In the genomic region with DNA sequence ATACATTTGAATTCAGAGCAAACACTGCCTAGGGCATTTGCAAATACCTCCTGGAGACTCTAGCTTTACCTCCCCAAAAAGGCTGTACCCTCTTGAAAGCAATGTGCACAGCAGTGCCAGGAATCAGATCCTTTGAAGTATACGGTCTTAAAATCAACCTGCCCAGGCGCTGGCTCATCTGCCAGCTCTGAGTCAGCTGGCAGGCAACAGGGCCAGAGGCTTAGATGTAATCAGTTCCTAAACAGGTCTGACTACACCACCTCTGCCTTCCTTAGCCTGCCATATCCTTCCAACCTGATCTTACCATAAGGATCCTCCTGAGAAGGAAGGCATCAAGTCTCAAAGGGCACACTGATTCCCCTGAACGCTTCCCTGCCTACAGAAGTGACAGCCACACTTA, we compare ENCODE assay signal across 19 mouse cellular contexts. TPM values are rescaled to one million over a fixed set of nuclear protein-coding genes. Genes with fewer than 3 reads are reported as not detected.
DNase-seq lines count a peak whose midpoint lies in the region; ATAC-seq and TF ChIP-seq lines count a peak whose summit lies in the region.
"Had no signal": no experiment of that assay in that cellular context is flagged by ENCODE, and none has a peak within 500 bp of the region (broad histone marks: within the 10 kb centered on the region; RNA-seq: fewer than 3 reads in every experiment).

No protein-coding gene starts in this region.

- WGBS in intestine, embryonic 16.5 days = 25% methylated on average over 3 of the region's 3 CpGs
- 31% methylated on average over 3 of the region's 3 CpGs for WGBS in intestine, postnatal 0 days
- 43% methylated on average over 3 of the region's 3 CpGs for WGBS in thymus, adult 2 months

- no peaks in the 10 kb centered on the region for H3K36me3 ChIP-seq in intestine, embryonic 16.5 days (ENCODE audit: control insufficient read depth, insufficient read depth, low read length)
- no peaks in the 10 kb centered on the region for H3K36me3 ChIP-seq in intestine, postnatal 0 days (ENCODE audit: control insufficient read depth, insufficient read depth)
- no peaks in the 10 kb centered on the region for H3K36me3 ChIP-seq in thymus, adult 2 months (ENCODE audit: control insufficient read depth, insufficient read depth, low read length)
- H3K36me3 ChIP-seq: heart, embryonic 13.5 days; liver, embryonic 13.5 days had no signal

- DNase-seq in adrenal gland, adult 2 months = peak; percentile 68
- no peak for DNase-seq in adrenal gland, adult 18-20 months (ENCODE audit: low spot score in 2 of 2)
- DNase-seq in thymus, postnatal 14 days = peak; percentile 34
- no peak for DNase-seq in thymus, adult 2 months
- DNase-seq in urinary bladder, postnatal 36 days (ENCODE audit: low spot score in 2 of 2) = peak; percentile 36 to 45
- DNase-seq in T-cell, adult 2 months (ENCODE audit: low spot score) = no peak
- DNase-seq: cerebellum, adult 9-10 months; gastrocnemius, postnatal 14 days; liver, embryonic 13.5 days had no signal

- no peaks in the 10 kb centered on the region for H3K27me3 ChIP-seq in intestine, embryonic 16.5 days (replicated peaks; ENCODE audit: control insufficient read depth, insufficient read depth, low read length)
- H3K27me3 ChIP-seq in intestine, postnatal 0 days (replicated peaks; ENCODE audit: control insufficient read depth, insufficient read depth, low read length) = 0 out of 2 replicates have a peak, but pooled peaks cover 2% of the 10 kb centered on the region
- H3K27me3 ChIP-seq in thymus, adult 2 months (ENCODE audit: control insufficient read depth, insufficient read depth, low read length) = no peaks in the 10 kb centered on the region
- H3K27me3 ChIP-seq: heart, embryonic 13.5 days; liver, embryonic 13.5 days had no signal

- no peaks in the 10 kb centered on the region for H3K9me3 ChIP-seq in intestine, embryonic 16.5 days (ENCODE audit: control insufficient read depth, low read length)
- no peaks in the 10 kb centered on the region for H3K9me3 ChIP-seq in intestine, postnatal 0 days (ENCODE audit: control insufficient read depth)
- H3K9me3 ChIP-seq: heart, embryonic 13.5 days; liver, embryonic 13.5 days; megakaryocyte, embryonic 14.5 days had no signal

- no peak overlapping the region for H3K27ac ChIP-seq in intestine, embryonic 16.5 days (ENCODE audit: low read length)
- no peak overlapping the region for H3K27ac ChIP-seq in intestine, postnatal 0 days (ENCODE audit: low read depth, low read length)
- H3K27ac ChIP-seq in thymus, adult 2 months (ENCODE audit: control insufficient read depth, insufficient read depth, low read length) = no peak overlapping the region
- H3K27ac ChIP-seq: heart, embryonic 13.5 days; kidney, postnatal 0 days; layer of hippocampus, adult 2 months; left cerebral cortex, adult 2 months; liver, embryonic 13.5 days had no signal

- H3K4me1 ChIP-seq in intestine, embryonic 16.5 days (ENCODE audit: control insufficient read depth, insufficient read depth, low read length) = no peaks in the 10 kb centered on the region
- H3K4me1 ChIP-seq in intestine, postnatal 0 days (replicated peaks; ENCODE audit: control insufficient read depth, insufficient read depth, low read length) = no peaks in the 10 kb centered on the region
- H3K4me1 ChIP-seq in thymus, adult 2 months (replicated peaks; ENCODE audit: control insufficient read depth, insufficient read depth, low read length) = peaks cover 8% of the 10 kb centered on the region
- H3K4me1 ChIP-seq: heart, embryonic 13.5 days; liver, embryonic 13.5 days had no signal

- TF ChIP-seq POLR2A in thymus, adult 2 months (IDR thresholded peaks at IDR 0.05; ENCODE audit: control insufficient read depth, extremely low read depth, insufficient read depth, low read length, poor library complexity) = no peak

- TF ChIP-seq CTCF in intestine, postnatal 0 days (IDR thresholded peaks at IDR 0.05; ENCODE audit: low read depth) = no peak
- TF ChIP-seq CTCF in thymus, adult 2 months (IDR thresholded peaks at IDR 0.05; ENCODE audit: borderline replicate concordance, control insufficient read depth, extremely low read depth, insufficient read depth, low read length, poor library complexity) = no peak

- no peak overlapping the region for H3K4me2 ChIP-seq in intestine, embryonic 16.5 days (ENCODE audit: low read depth, low read length)
- H3K4me2 ChIP-seq in intestine, postnatal 0 days (replicated peaks; ENCODE audit: low read depth) = no peak overlapping the region
- H3K4me2 ChIP-seq: heart, embryonic 13.5 days; liver, embryonic 13.5 days had no signal

- no peak overlapping the region for H3K9ac ChIP-seq in intestine, embryonic 16.5 days (ENCODE audit: low read depth, low read length)
- no peak overlapping the region for H3K9ac ChIP-seq in intestine, postnatal 0 days (ENCODE audit: low read depth, low read length)
- H3K9ac ChIP-seq: heart, embryonic 13.5 days; liver, embryonic 13.5 days had no signal

- no peak overlapping the region for H3K4me3 ChIP-seq in intestine, embryonic 16.5 days (ENCODE audit: low read length)
- H3K4me3 ChIP-seq in intestine, postnatal 0 days (ENCODE audit: low read depth, low read length) = no peak overlapping the region
- no peak overlapping the region for H3K4me3 ChIP-seq in thymus, adult 2 months (ENCODE audit: control insufficient read depth, insufficient read depth, low read length)
- H3K4me3 ChIP-seq: heart, embryonic 13.5 days; layer of hippocampus, adult 2 months; left cerebral cortex, adult 2 months; liver, embryonic 13.5 days; megakaryocyte, embryonic 14.5 days had no signal

- ATAC-seq in intestine, embryonic 16.5 days = 0 out of 2 replicates have a peak, but pooled peaks have one; percentile 22
- no peak for ATAC-seq in intestine, postnatal 0 days
- ATAC-seq: inflammation-experienced regulatory T-cells, adult 6 months; lung, postnatal 0 days had no signal

RNA-seq across cellular contexts. Expression of a gene that starts 17.7 kb away (rescaled TPM):
- total RNA-seq in adrenal gland, adult 2 months (2021) = 1 to 10 TPM; 3.7 to 5.0 TPM
- 0.21 and 0.28 TPM in 2 replicates for polyA plus RNA-seq in adrenal gland, adult 2 months (2012; rRNA removed)
- 1 to 10 TPM; 4.4 to 8.0 TPM for total RNA-seq in adrenal gland, adult 18-20 months (2021)
- polyA plus RNA-seq in intestine, embryonic 16.5 days (2015; fragmentation: Nextera tagmentation; extraction: Ambion mirVana) = 30.3 and 37.3 TPM in 2 replicates
- 328 and 422 TPM in 2 replicates for polyA plus RNA-seq in intestine, postnatal 0 days (2015; fragmentation: Nextera tagmentation; extraction: Ambion mirVana)
- 1.1 and 1.2 TPM in 2 replicates for polyA plus RNA-seq in thymus, adult 2 months (2012; rRNA removed)
- total RNA-seq: hematopoietic stem cell, adult 5-6 weeks had no signal

RNA-seq across cellular contexts. Expression of a gene that starts 54.0 kb away (rescaled TPM):
- 10 to 100 TPM; 45.2 to 68.5 TPM for total RNA-seq in adrenal gland, adult 2 months (2021)
- polyA plus RNA-seq in adrenal gland, adult 2 months (2012; rRNA removed) = 17.2 and 20.2 TPM in 2 replicates
- 10 to 100 TPM; 46.2 to 60.4 TPM for total RNA-seq in adrenal gland, adult 18-20 months (2021)
- 15.4 and 15.9 TPM in 2 replicates for polyA plus RNA-seq in intestine, embryonic 16.5 days (2015; fragmentation: Nextera tagmentation; extraction: Ambion mirVana)
- polyA plus RNA-seq in intestine, postnatal 0 days (2015; fragmentation: Nextera tagmentation; extraction: Ambion mirVana) = 11.7 and 13.2 TPM in 2 replicates
- 37.5 and 42.7 TPM in 2 replicates for polyA plus RNA-seq in thymus, adult 2 months (2012; rRNA removed)

Comparison
In these comparisons a context has a peak if more than half of its experiments do, and no peak if none do; other contexts are left out.
1. DNase-seq: peak in adrenal gland, adult 2 months (single experiment), thymus, postnatal 14 days (single experiment) and urinary bladder, postnatal 36 days (2 of 2); none in adrenal gland, adult 18-20 months (0 of 2), thymus, adult 2 months (single experiment) and T-cell, adult 2 months (single experiment).
2. RNA of a gene that starts 17.7 kb away (polyA plus RNA-seq): 328 to 422 TPM in intestine, postnatal 0 days and 30.3 to 37.3 TPM in intestine, embryonic 16.5 days; 1.1 to 1.2 TPM in thymus, adult 2 months and 0.21 to 0.28 TPM in adrenal gland, adult 2 months; every median in the first group is over 10 times any median in the second.